Mouse (Mus musculus) stomach, embryonic 14.5 days (tissue): ENCODE results near the gene Nav2. TPM values are rescaled to one million over a fixed set of nuclear protein-coding genes. Genes with fewer than 3 reads are reported as not detected.

Source experiments
- ATAC-seq: fragments of 200-750 bp; cut with Nextera tagmentation; 2 replicates; pipeline ENCODE4 v1.8.0; 2017; ENCODE audit warnings: low read depth, moderate TSS enrichment; ENCODE audit not compliant: insufficient number of reproducible peaks, insufficient read depth, low FRiP score
- H3K27ac ChIP-seq: fragments of 300-500 bp; sonication (generic); 2 replicates; pipeline ENCODE4 v1.5.1; 2014; ENCODE audit warnings: mild to moderate bottlenecking, low read length, moderate library complexity, mixed read lengths
- H3K27me3 ChIP-seq: fragments of 300-500 bp; sonication (generic); 2 replicates; pipeline ENCODE4 v1.6.1; 2014; ENCODE audit warnings: low read length, control low read depth, mixed read lengths; ENCODE audit not compliant: control insufficient read depth, insufficient read depth
- H3K36me3 ChIP-seq: fragments of 300-500 bp; sonication (generic); 2 replicates; pipeline ENCODE4 v1.6.1; 2014; ENCODE audit warnings: mild to moderate bottlenecking, control low read depth, low read length, moderate library complexity, mixed read lengths; ENCODE audit not compliant: control insufficient read depth, insufficient read depth
- H3K4me1 ChIP-seq: fragments of 300-500 bp; sonication (generic); 2 replicates; pipeline ENCODE4 v1.6.1; 2014; ENCODE audit warnings: low read length, control low read depth, mixed read lengths; ENCODE audit not compliant: control insufficient read depth, insufficient read depth
- H3K4me2 ChIP-seq: fragments of 300-500 bp; sonication (generic); replicated peaks from 2 replicates; pipeline ENCODE4 v1.6.1; 2014; ENCODE audit warnings: low read depth, low read length, control low read depth
- H3K4me3 ChIP-seq: fragments of 300-500 bp; sonication (generic); 2 replicates; pipeline ENCODE4 v1.5.1; 2014; ENCODE audit warnings: low read depth, low read length, control low read depth
- H3K9ac ChIP-seq: fragments of 300-500 bp; sonication (generic); replicated peaks from 2 replicates; pipeline ENCODE4 v1.6.1; 2014; ENCODE audit warnings: low read depth, mild to moderate bottlenecking, control low read depth, low read length, moderate library complexity, mixed read lengths
- H3K9me3 ChIP-seq: fragments of 300-500 bp; sonication (generic); 2 replicates; pipeline ENCODE4 v1.6.1; 2016; ENCODE audit warnings: low read depth, low read length, control low read depth; ENCODE audit not compliant: control insufficient read depth
- WGBS: fragments of 180-500 bp; shearing (Covaris S2); extraction: QIAGEN DNeasy Blood & Tissue Kit; methylation state at CpG from one replicate; pipeline ENCODE4 v1.1.7; 2014; 5-methylcytosine and 5-hydroxymethylcytosine counted together
- polyA plus RNA-seq: library from polyadenylated mRNA; unstranded; fragments of >200 nt; fragmentation: Nextera tagmentation; extraction: Ambion mirVana; gene quantifications from 2 replicates; pipeline ENCODE4 v1.2.1, GENCODE M21; 2014

The Nav2 gene
- polyA plus RNA-seq, 1 experiment from 2014 or later: 41.1 TPM

DNA sequence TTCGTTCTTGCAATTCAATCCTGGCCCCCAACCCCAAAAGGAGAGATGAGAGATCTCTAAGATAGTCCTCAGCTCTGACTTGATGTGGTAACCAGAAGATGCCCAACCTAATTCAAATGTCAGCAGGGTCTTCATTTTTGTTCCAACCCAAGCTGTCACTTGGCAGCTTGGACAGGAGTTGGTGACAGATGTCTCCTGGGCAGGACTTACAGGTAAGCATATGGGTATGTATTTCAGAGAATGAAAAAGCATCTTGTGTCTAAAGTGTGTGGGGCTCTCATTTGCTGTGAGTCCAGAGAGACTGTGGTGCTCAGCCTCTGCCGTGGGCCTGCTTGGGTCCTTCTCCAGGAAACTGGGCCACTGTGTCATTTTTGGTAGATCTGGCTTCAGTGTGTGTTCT, 23.6 kb downstream of the Nav2 start:
- Histone ChIP-seq H3K4me3 (no peak overlapping the region), H3K4me2 (no peak overlapping the region), H3K36me3 (no peaks in the 10 kb centered on the region), H3K27me3 (no peaks in the 10 kb centered on the region), H3K9me3 (no peaks in the 10 kb centered on the region), H3K9ac (no peak overlapping the region), H3K27ac (no peak overlapping the region), H3K4me1 (no peaks in the 10 kb centered on the region)
- ATAC-seq: no peak
- 84% methylated on average over 2 of the region's 2 CpGs for WGBS

- H3K36me3 ChIP-seq: no peaks in the 10 kb centered on the region
- no peak overlapping the region for H3K4me3 ChIP-seq
- no peak overlapping the region for H3K9ac ChIP-seq
- no peaks in the 10 kb centered on the region for H3K9me3 ChIP-seq
- H3K4me1 ChIP-seq: no peaks in the 10 kb centered on the region
- H3K27me3 ChIP-seq: no peaks in the 10 kb centered on the region
- WGBS: 77% methylated on average over 2 of the region's 2 CpGs
- no peak overlapping the region for H3K4me2 ChIP-seq
- no peak for ATAC-seq
- H3K27ac ChIP-seq: no peak overlapping the region
Observed at GRCm38 (mm10) chr7:48934816-48935215, 26.3 kb downstream of the Nav2 start.

GRCm38 (mm10) chr7:48937562-48937961, 29.0 kb downstream of the Nav2 start:
- Histone ChIP-seq H3K9ac (no peak overlapping the region), H3K4me1 (no peaks in the 10 kb centered on the region), H3K27ac (no peak overlapping the region), H3K9me3 (no peaks in the 10 kb centered on the region), H3K4me3 (no peak overlapping the region), H3K4me2 (no peak overlapping the region), H3K36me3 (no peaks in the 10 kb centered on the region), H3K27me3 (no peaks in the 10 kb centered on the region)
- WGBS: 80% methylated on average over 11 of the region's 11 CpGs
- no peak for ATAC-seq

GRCm38 (mm10) chr7:48938190-48938589, 29.7 kb downstream of the Nav2 start:
- Histone ChIP-seq H3K4me2 (no peak overlapping the region), H3K27me3 (no peaks in the 10 kb centered on the region), H3K36me3 (no peaks in the 10 kb centered on the region), H3K4me1 (no peaks in the 10 kb centered on the region), H3K27ac (no peak overlapping the region), H3K9ac (no peak overlapping the region), H3K4me3 (no peak overlapping the region), H3K9me3 (no peaks in the 10 kb centered on the region)
- 31% methylated on average over 4 of the region's 4 CpGs for WGBS
- ATAC-seq: no peak

GRCm38 (mm10) chr7:48948381-48949108, 40.0 kb downstream of the Nav2 start:
- Histone ChIP-seq H3K27ac (no peak overlapping the region), H3K4me2 (no peak overlapping the region), H3K4me3 (no peak overlapping the region), H3K9me3 (no peaks in the 10 kb centered on the region), H3K4me1 (no peaks in the 10 kb centered on the region), H3K9ac (no peak overlapping the region), H3K36me3 (no peaks in the 10 kb centered on the region), H3K27me3 (no peaks in the 10 kb centered on the region)
- no peak for ATAC-seq
- 81% methylated on average over 4 of the region's 4 CpGs for WGBS

DNA sequence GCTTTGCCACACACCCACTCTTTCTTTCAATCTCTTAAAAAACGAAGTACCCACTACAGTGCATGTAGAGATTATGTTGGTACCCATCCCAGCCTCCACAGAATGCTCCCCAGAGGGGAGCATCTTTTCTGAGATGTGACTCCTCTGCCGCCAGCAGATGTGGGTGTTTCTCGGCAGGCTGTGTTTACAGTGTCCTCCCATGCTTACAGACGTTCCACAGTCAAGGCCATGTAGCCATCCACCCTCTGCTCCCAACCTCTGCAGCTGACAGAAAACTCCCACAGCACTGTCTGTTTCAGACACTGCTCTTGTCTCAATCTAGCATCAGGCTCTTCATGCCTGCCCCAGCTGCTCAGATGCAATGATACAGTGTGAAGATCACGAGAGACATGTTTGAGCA, 46.0 kb downstream of the Nav2 start:
- ATAC-seq: no peak
- no peak overlapping the region for H3K9ac ChIP-seq
- no peak overlapping the region for H3K27ac ChIP-seq
- H3K4me3 ChIP-seq: no peak overlapping the region
- H3K36me3 ChIP-seq: no peaks in the 10 kb centered on the region
- H3K4me1 ChIP-seq: 0 out of 2 replicates have a peak, but pooled peaks cover 3% of the 10 kb centered on the region
- H3K27me3 ChIP-seq: peaks cover 5% of the 10 kb centered on the region; the same call in 1 of the 2 replicates
- WGBS: 61% methylated on average over 5 of the region's 5 CpGs
- no peaks in the 10 kb centered on the region for H3K9me3 ChIP-seq
- no peak overlapping the region for H3K4me2 ChIP-seq

DNA sequence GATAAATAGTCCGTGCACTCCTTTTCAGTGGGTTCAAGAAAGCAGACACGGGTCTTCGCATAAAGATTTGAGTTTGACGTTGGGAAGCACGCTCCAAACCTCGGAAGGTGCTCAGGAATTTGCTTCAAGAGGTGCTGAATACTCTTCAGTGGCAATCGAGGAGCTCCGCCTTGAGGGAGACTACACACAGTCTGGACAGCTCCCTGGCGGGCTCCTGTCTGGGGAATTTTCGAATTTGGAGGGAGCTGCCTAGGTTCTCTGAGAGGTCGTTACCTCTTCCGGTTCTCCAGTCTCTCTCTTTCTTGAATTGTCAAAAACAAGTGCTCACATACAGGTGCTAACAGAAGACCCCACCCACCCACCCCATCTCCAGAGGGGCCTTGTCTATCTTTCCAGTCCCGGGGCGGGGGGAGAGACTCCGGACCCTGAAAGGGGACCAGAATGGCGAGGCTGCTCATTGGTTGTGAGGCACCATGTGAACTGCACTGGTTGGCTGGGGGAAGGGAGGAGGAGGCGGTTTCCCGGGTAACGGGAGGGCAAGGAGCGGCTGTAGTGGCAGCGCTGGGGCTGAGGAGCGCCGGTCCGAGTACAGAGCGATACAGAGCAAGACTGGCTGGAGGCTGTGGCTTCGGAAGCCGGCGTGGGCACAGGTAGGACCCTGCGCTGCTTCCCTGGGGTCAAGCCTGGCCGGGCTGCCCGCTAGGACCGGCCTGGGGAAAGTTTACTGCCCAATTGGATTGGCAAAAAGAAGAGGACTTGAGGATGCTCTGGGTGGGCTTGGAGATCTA, 50.2 kb downstream of the Nav2 start:
- WGBS: 3% methylated on average over 32 of the region's 32 CpGs
- Histone ChIP-seq H3K9ac (no peak overlapping the region), H3K9me3 (no peaks in the 10 kb centered on the region), H3K27ac (no peak overlapping the region), H3K4me2 (peak overlapping the region; percentile 42), H3K4me1 (0 out of 2 replicates have a peak, but pooled peaks cover 3% of the 10 kb centered on the region), H3K4me3 (peak overlapping the region; percentile 24), H3K27me3 (peaks cover 18% of the 10 kb centered on the region), H3K36me3 (no peaks in the 10 kb centered on the region)
- ATAC-seq: peak; percentile 92

DNA sequence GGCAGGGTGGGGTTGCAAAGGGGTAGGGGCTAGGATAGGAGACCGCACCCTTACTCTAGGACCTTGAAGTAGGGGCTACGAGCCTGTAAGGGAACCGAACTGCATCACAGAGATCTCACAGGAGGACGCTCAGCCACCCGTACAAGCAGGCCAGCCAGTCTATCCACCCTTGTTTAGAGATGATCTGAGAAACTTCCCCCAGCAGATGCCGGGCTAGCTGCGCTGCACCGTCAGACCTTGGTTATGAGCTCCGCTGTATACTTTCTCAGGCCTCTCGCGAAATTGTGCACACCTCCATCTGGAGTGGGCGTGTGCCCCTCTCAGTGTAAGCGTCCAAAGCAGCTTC, 50.8 kb downstream of the Nav2 start:
- no peak for ATAC-seq
- 11% methylated on average over 13 of the region's 13 CpGs for WGBS
- Histone ChIP-seq H3K4me2 (peak overlapping the region; percentile 42), H3K27me3 (peaks cover 18% of the 10 kb centered on the region), H3K4me3 (peak overlapping the region; percentile 24), H3K36me3 (no peaks in the 10 kb centered on the region), H3K27ac (no peak overlapping the region), H3K9me3 (no peaks in the 10 kb centered on the region), H3K4me1 (0 out of 2 replicates have a peak, but pooled peaks cover 3% of the 10 kb centered on the region), H3K9ac (no peak overlapping the region)
